Comparison of ENCODE assay signal across 12 mouse cellular contexts in genomic region chr3:72377387-72377786, GRCm38 (mm10).
"Had no signal": no experiment of that assay in that cellular context is flagged by ENCODE, and none has a peak within 500 bp of the region (broad histone marks: within the 10 kb centered on the region; RNA-seq: fewer than 3 reads in every experiment).

No protein-coding gene starts in this region.

- DNase-seq: lung, adult 18-20 months; lung, embryonic 14.5 days; lung, postnatal 10 days; lung, postnatal 4 days; midbrain, embryonic 14.5 days; retina, postnatal 1 day; right cerebral cortex, postnatal 14 days; right cerebral cortex, postnatal 4 days; spleen, adult 18-20 months; thymus, adult 2 months; thymus, postnatal 25 days; thymus, postnatal 4 days had no signal
